Mouse (Mus musculus): ENCODE measurements around the gene Gpr4. TPM values are rescaled to one million over a fixed set of nuclear protein-coding genes. Genes with fewer than 3 reads are reported as not detected.

The Gpr4 gene
- total RNA-seq, 2 experiments from 2014 or later, result 2.2 to 2.7 TPM

GRCm38 (mm10) chr7:19227883-19228792 is 15.8 kb downstream of the Gpr4 start, which contains the start of gene Opa3:
Gene Opa3, plus strand, starts transcription at chr7:19228334.
- peak; percentile 95 to 99 for DNase-seq (ENCODE audit: low spot score in 2 of 2)

- DNase-seq (ENCODE audit: low spot score in 2 of 2), result no peak
These were observed 16.4 kb downstream of the Gpr4 start for GRCm38 (mm10) chr7:19228793-19229148.

DNA sequence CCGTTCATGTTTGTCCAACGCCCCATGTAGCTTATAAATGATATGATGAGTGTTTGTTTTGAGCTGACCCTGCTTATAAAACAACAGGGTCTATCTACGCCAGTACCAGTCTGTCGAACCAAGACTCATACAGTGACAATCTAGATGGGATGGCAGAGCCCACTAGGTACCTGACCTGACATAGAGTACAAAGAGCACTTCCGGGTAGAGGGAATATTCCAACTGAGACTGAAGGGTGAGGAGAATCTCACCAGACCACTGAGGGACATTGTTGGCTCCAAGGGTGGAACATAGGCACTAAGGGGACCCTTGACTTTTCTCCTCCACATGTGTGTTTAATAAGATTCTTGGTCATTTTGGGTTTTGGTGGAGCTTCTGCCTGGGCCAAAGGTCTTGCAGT is 17.1 kb downstream of the Gpr4 start:
- DNase-seq (ENCODE audit: low spot score in 2 of 2), result no peak

- DNase-seq (ENCODE audit: low spot score in 2 of 2), result no peak
These were observed 17.8 kb downstream of the Gpr4 start for GRCm38 (mm10) chr7:19230041-19230580.

GRCm38 (mm10) chr7:19230899-19231298 is 18.6 kb downstream of the Gpr4 start:
- DNase-seq (ENCODE audit: low spot score in 2 of 2), result no peak

DNA sequence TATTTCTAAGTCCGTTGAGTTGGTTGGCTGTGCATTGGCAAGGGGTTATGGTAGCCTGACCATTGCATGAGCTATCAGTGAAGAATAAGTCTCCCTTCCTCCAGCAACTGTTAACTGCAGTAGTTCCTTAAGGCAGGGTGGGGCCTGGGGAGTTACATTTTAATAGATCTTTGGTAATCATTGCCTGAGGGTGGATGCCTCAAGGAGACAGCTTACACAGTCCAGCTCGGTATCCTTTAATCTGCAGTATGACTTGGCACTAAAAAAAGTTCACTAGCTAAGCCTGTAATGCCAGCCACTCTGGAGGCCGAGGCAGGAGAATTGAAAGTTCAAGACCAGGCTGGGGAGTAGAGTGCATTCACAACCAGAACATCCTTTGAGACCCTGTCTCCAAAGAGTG is 19.5 kb downstream of the Gpr4 start:
- DNase-seq (ENCODE audit: low spot score in 2 of 2), result no peak

- DNase-seq (ENCODE audit: low spot score in 2 of 2), result no peak
These were observed 22.3 kb downstream of the Gpr4 start for GRCm38 (mm10) chr7:19234652-19235051.

- DNase-seq (ENCODE audit: low spot score in 2 of 2), result no peak
These were observed 22.8 kb downstream of the Gpr4 start for GRCm38 (mm10) chr7:19235092-19235671.

- DNase-seq (ENCODE audit: low spot score in 2 of 2), result no peak
These were observed 24.1 kb downstream of the Gpr4 start for GRCm38 (mm10) chr7:19236411-19236810.

GRCm38 (mm10) chr7:19238344-19238743 is 26.0 kb downstream of the Gpr4 start:
- DNase-seq (ENCODE audit: low spot score in 2 of 2), result no peak

GRCm38 (mm10) chr7:19239423-19239822 is 27.1 kb downstream of the Gpr4 start:
- DNase-seq (ENCODE audit: low spot score in 2 of 2), result peak; percentile 79 to 86

DNA sequence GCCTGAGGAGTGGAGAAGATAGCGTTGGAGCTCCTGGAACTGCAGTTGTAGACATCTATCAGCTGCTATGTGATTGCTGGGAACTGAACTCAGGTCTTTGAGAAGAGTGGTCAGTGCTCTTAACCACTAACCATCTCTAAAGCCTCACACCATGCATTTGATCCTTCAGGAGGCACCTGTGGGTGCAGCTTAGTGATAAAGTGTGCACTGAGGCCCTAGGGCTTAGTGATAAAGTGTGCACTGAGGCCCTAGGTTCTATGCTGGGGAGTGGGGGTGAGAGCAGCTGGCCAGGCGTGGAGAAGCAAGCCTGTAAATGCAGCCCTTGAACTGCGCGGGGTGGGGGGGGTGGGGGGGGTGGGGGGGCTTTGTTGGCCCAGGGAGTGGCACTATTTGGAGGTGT is 27.6 kb downstream of the Gpr4 start:
- no peak for DNase-seq (ENCODE audit: low spot score in 2 of 2)

DNA sequence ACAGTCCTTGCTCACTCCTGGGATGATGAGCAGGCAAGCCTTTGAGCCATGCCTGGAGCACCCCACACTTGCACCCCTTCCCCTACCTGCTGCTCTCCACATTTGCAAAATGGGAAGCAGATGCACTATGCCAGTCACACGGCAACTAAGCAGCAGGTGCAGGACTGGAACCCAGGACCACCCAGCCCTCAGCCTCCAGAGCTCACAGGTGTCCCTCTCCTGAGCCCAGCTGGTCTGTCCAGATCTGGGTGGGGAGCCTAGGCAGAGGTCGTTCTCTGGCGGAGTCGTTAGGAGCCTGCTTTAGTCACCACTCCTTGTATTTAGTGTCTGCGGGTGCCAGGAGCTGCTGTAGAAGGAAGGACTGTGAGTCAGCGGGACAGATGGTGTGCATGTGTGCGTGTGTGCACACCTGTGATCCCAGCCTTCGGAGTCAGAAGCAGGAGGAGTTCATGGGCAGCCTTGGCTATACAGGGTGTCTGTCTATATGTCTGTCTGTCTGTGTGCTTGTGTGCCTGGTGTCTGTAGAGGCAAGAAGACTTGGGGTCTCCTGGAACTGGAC is 28.6 kb downstream of the Gpr4 start:
- DNase-seq (ENCODE audit: low spot score in 2 of 2), result no peak

GRCm38 (mm10) chr7:19242005-19242404 is 29.7 kb downstream of the Gpr4 start:
- DNase-seq (ENCODE audit: low spot score in 2 of 2), result no peak

- DNase-seq (ENCODE audit: low spot score in 2 of 2), result no peak
These were observed 31.5 kb downstream of the Gpr4 start for GRCm38 (mm10) chr7:19243858-19244257.

GRCm38 (mm10) chr7:19245083-19245482 is 32.7 kb downstream of the Gpr4 start:
- no peak for DNase-seq (ENCODE audit: low spot score in 2 of 2)

GRCm38 (mm10) chr7:19246855-19247254 is 34.5 kb downstream of the Gpr4 start:
- no peak for DNase-seq (ENCODE audit: low spot score in 2 of 2)

DNA sequence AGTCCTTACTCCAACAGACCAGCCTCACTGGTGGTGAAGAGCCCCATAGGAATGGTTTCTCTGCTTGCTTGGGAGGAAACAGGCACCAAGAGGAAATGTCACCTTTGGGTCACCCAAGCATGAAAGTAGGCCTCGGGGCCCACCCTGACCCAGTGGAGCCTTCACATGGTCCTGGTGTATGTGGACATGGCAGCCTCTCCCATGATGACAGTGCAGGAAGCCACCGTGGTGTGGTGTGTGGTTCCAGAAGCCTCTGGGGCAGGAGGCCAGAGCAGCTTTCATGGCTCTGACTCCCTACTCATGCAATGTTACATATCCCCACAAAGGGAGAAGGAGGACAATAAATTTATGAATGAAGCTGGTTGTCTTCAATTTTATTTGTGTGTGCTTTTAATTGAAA is 35.2 kb downstream of the Gpr4 start:
- no peak for DNase-seq (ENCODE audit: low spot score in 2 of 2)

DNA sequence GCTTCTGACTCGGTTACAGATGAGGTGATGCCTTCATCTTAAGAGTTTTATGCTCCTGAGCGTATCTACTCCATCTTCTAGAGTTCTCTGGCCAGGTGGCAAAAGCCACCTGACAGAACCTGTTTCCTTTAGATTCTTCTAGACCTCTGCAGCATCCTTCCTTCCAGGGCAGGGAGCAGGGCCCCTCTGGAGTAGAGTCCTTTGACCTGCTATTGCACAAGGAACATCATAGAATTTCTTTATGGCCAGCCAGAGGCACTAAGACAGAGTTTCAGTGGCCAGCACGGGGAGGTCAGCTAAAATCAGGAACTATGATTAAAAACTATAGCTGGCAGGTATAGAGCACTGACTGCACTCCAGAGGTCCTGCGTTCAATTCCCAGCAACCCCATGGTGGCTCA is 39.7 kb downstream of the Gpr4 start:
- no peak for DNase-seq (ENCODE audit: low spot score in 2 of 2)

DNA sequence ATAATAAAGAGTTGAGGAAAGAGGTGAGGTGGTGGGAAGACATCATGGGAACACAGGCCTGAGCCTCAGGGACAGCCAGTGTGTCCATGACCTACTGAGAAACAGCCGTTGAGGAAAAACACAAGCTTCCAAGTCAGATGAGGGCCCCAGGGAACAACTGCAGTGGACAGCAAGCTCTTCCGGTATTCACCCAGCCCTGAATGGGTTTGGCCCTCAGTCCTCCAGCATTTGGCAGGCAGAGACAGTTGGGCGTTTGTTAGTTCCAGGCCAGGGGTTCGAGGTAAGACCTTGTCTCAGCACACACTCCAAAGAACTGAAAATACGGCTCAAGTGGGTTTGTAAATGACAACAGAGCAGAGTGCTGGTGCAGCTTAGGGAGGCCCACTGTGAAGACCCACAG is 41.1 kb downstream of the Gpr4 start:
- no peak for DNase-seq (ENCODE audit: low spot score in 2 of 2)

GRCm38 (mm10) chr7:19255395-19255794 is 43.1 kb downstream of the Gpr4 start:
- no peak for DNase-seq (ENCODE audit: low spot score in 2 of 2)

DNA sequence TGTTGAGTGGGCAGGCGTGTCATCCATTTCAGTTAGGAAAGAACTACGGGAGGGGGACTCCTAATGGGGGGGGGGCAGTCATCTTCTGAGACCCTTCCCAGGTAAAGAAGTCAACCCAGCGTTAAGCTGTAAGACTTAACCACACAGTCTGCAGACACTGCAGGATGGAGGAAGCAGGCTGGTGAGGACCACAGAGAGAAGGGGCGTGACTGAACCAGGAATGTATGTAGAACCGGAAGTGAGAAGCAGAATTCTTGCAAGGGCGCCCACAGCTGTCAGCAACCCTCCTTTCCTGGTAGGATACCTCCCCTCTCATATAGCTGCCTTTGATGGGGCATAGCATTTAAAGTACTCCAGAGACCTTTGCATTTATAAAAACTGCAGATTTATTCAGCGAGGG is 44.2 kb downstream of the Gpr4 start:
- DNase-seq (ENCODE audit: low spot score in 2 of 2), result no peak

Data from gastrocnemius, postnatal 4 days (tissue).